Mouse (Mus musculus): ENCODE measurements at regions not wholly inside any gene's neighbourhood (a gene's known extent, or its start where the extent isn't known, plus 50 kb on each side); places are given as distances from the start of the nearest gene placed in this dataset.

DNA sequence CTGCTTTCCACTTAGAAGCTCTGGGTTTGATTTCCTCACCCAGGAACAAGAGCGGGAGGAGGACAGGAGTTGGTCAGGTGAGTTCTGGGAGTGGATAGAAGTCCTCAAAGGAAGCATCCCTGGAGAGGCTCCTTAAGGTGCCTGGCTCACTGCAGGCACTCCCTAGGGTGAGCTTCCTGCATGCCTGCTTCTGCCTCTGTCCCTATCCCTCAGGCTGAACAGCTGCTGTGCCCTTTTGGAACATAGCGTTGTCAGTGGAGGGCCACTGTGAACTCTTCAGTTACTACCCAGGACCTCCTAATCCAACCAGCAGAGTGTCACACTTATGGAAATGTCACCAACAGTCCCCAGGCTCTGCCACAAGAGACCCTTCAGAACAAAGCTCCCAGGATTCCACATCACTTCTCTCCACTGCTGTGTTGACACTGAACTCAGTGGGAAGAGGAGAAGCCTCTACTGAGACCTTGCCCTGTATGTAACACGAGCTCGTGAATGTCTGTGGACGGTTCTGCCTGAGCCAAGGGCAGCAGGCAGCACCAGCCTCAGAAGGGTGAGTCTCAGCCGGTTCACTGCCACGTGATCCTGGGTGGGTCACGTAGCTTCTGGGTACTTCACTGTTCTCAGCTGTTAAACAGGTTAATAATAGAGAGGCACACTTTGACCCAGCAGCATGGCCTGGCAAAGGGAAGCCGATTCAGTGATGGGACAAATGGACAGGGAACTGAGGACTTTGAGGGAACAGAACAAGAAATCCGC, 86.7 kb upstream of the 1700016C15Rik start:
- Histone ChIP-seq H3K4me2 (replicated peaks; ENCODE audit: low read depth, low read length, severe bottlenecking) (no peak overlapping the region), H3K4me3 (replicated peaks; ENCODE audit: low read length) (no peak overlapping the region), H3K27ac (replicated peaks; ENCODE audit: low read depth, low read length) (no peak overlapping the region), H3K36me3 (ENCODE audit: control insufficient read depth, insufficient read depth, low read length) (no peaks in the 10 kb centered on the region), H3K4me1 (ENCODE audit: control insufficient read depth, insufficient read depth, low read length) (peaks cover 9% of the 10 kb centered on the region), H3K27me3 (ENCODE audit: control insufficient read depth, insufficient read depth, low read length) (no peaks in the 10 kb centered on the region), H3K9ac (ENCODE audit: low read depth, low read length, severe bottlenecking) (no peak overlapping the region), H3K9me3 (ENCODE audit: control insufficient read depth, low read length) (no peaks in the 10 kb centered on the region)
- ATAC-seq (ENCODE audit: low FRiP score, low read depth) (peak; percentile 29; the same call in 1 of the 2 replicates), DNase-seq (ENCODE audit: low spot score) (no peak)
- TF ChIP-seq POLR2A (IDR thresholded peaks at IDR 0.05; ENCODE audit: borderline replicate concordance, extremely low read depth, insufficient read depth, insufficient read length), result no peak
- 60% methylated on average over 10 of the region's 10 CpGs for WGBS

DNA sequence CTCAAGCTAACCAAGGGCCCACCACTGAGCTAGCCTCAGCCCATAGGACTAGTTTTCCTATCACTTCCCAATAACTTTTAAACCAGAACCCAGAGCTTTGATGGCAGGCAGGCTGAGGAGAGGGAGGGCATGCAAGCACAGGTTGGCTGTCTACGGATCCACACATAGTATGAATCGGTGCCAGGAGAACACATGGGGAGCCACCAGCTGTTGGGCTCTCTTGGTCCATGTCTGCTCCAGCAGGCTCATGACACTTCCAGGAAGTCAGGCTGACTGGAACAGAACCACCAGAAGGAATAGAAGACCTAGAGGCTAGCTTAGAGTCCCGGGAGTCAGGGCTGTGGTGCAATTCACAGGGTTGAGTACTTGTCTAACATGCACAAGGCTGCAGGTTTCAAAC, 86.0 kb upstream of the 1700016C15Rik start:
- H3K4me2 ChIP-seq (replicated peaks; ENCODE audit: low read depth, low read length, severe bottlenecking), result no peak overlapping the region
- no peaks in the 10 kb centered on the region for H3K9me3 ChIP-seq (ENCODE audit: control insufficient read depth, low read length)
- no peak overlapping the region for H3K27ac ChIP-seq (replicated peaks; ENCODE audit: low read depth, low read length)
- peaks cover 9% of the 10 kb centered on the region for H3K4me1 ChIP-seq (ENCODE audit: control insufficient read depth, insufficient read depth, low read length)
- no peak for DNase-seq (ENCODE audit: low spot score)
- no peak overlapping the region for H3K4me3 ChIP-seq (replicated peaks; ENCODE audit: low read length)
- WGBS, result 85% methylated on average over 3 of the region's 3 CpGs
- no peak for TF ChIP-seq POLR2A (IDR thresholded peaks at IDR 0.05; ENCODE audit: borderline replicate concordance, extremely low read depth, insufficient read depth, insufficient read length)
- no peaks in the 10 kb centered on the region for H3K27me3 ChIP-seq (ENCODE audit: control insufficient read depth, insufficient read depth, low read length)
- no peak overlapping the region for H3K9ac ChIP-seq (ENCODE audit: low read depth, low read length, severe bottlenecking)
- no peaks in the 10 kb centered on the region for H3K36me3 ChIP-seq (ENCODE audit: control insufficient read depth, insufficient read depth, low read length)
- ATAC-seq (ENCODE audit: low FRiP score, low read depth), result no peak

- no peak overlapping the region for H3K9ac ChIP-seq (ENCODE audit: low read depth, low read length, severe bottlenecking)
- no peak for ATAC-seq (ENCODE audit: low FRiP score, low read depth)
- 83% methylated on average over 4 of the region's 4 CpGs for WGBS
Observed at GRCm38 (mm10) chr1:177644214-177644613, 85.4 kb upstream of the 1700016C15Rik start.

DNA sequence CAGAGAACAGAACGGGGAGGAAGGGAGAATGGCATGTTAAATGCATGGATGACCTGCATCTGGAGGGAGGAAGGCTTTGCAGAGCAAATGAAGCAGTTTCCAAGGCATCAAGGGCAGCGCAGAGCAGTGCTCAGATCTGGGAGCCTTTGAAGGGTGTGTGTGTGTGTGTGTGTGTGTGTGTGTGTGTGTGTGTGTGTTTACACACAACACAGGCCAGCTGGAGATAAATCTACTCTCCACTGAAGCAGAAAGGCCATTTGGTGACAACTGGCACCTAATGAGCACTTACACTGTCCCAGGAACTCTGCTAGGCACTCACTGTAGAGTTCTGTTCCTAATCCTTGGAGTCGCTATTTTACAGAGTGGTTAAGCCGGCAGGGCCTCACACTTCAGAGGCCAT, 84.3 kb upstream of the 1700016C15Rik start:
- H3K27me3 ChIP-seq (ENCODE audit: control insufficient read depth, insufficient read depth, low read length), result no peaks in the 10 kb centered on the region
- no peak overlapping the region for H3K9ac ChIP-seq (ENCODE audit: low read depth, low read length, severe bottlenecking)
- H3K27ac ChIP-seq (replicated peaks; ENCODE audit: low read depth, low read length), result no peak overlapping the region
- DNase-seq (ENCODE audit: low spot score), result no peak
- no peak for ATAC-seq (ENCODE audit: low FRiP score, low read depth)
- no peak overlapping the region for H3K4me2 ChIP-seq (replicated peaks; ENCODE audit: low read depth, low read length, severe bottlenecking)
- H3K9me3 ChIP-seq (ENCODE audit: control insufficient read depth, low read length), result no peaks in the 10 kb centered on the region
- no peaks in the 10 kb centered on the region for H3K36me3 ChIP-seq (ENCODE audit: control insufficient read depth, insufficient read depth, low read length)
- no peak for TF ChIP-seq POLR2A (IDR thresholded peaks at IDR 0.05; ENCODE audit: borderline replicate concordance, extremely low read depth, insufficient read depth, insufficient read length)
- WGBS, result 54% methylated on average over 4 of the region's 4 CpGs
- no peak overlapping the region for H3K4me3 ChIP-seq (replicated peaks; ENCODE audit: low read length)
- H3K4me1 ChIP-seq (ENCODE audit: control insufficient read depth, insufficient read depth, low read length), result peaks cover 4% of the 10 kb centered on the region

More at GRCm38 (mm10) chr1:177644214-177644613, 85.4 kb upstream of the 1700016C15Rik start:
- Histone ChIP-seq H3K36me3 (ENCODE audit: control insufficient read depth, insufficient read depth, low read length) (no peaks in the 10 kb centered on the region), H3K9me3 (ENCODE audit: control insufficient read depth, low read length) (no peaks in the 10 kb centered on the region), H3K4me2 (replicated peaks; ENCODE audit: low read depth, low read length, severe bottlenecking) (no peak overlapping the region), H3K27me3 (ENCODE audit: control insufficient read depth, insufficient read depth, low read length) (no peaks in the 10 kb centered on the region), H3K4me1 (ENCODE audit: control insufficient read depth, insufficient read depth, low read length) (peaks cover 9% of the 10 kb centered on the region), H3K27ac (replicated peaks; ENCODE audit: low read depth, low read length) (no peak overlapping the region), H3K4me3 (replicated peaks; ENCODE audit: low read length) (no peak overlapping the region)
- no peak for DNase-seq (ENCODE audit: low spot score)
- TF ChIP-seq POLR2A (IDR thresholded peaks at IDR 0.05; ENCODE audit: borderline replicate concordance, extremely low read depth, insufficient read depth, insufficient read length), result no peak

DNA sequence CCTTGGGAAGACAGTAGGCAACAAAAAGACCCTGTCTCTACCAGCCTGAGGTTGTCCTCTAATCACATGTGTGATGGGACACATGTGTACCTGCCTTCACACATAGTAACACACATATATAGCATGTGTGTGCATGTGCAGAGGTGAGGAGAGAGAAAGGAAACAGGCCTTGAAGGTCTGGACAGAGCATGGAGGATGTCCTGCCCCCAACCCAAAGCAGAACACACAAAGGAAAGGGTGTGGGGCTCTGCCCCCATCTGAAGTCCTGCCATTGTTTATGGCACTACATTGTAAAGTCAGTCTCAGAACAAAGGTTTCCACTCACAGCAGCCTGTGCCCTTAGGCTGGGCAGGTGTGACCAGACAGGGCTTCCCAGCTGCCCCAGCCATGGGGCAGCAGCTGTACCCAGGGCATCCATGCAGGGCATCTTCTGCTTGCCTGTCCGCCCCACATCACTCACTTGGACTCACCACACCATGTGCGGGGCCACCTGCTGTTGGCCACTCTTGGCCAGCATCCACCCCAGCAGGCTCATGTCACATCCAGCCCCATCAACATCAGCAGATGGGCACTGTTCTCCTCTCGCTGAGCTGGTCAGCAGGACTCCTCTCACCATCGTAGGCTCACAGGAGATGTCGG, 83.6 kb upstream of the 1700016C15Rik start:
- DNase-seq (ENCODE audit: low spot score) (no peak), ATAC-seq (ENCODE audit: low FRiP score, low read depth) (no peak)
- 86% methylated on average over 5 of the region's 5 CpGs for WGBS
- no peaks in the 10 kb centered on the region for H3K9me3 ChIP-seq (ENCODE audit: control insufficient read depth, low read length)
- H3K9ac ChIP-seq (ENCODE audit: low read depth, low read length, severe bottlenecking), result no peak overlapping the region
- no peak for TF ChIP-seq POLR2A (IDR thresholded peaks at IDR 0.05; ENCODE audit: borderline replicate concordance, extremely low read depth, insufficient read depth, insufficient read length)
- H3K27ac ChIP-seq (replicated peaks; ENCODE audit: low read depth, low read length), result no peak overlapping the region
- H3K4me1 ChIP-seq (ENCODE audit: control insufficient read depth, insufficient read depth, low read length), result no peaks in the 10 kb centered on the region; the same call in 1 of the 2 replicates
- no peak overlapping the region for H3K4me2 ChIP-seq (replicated peaks; ENCODE audit: low read depth, low read length, severe bottlenecking)
- no peaks in the 10 kb centered on the region for H3K27me3 ChIP-seq (ENCODE audit: control insufficient read depth, insufficient read depth, low read length)
- no peak overlapping the region for H3K4me3 ChIP-seq (replicated peaks; ENCODE audit: low read length)
- no peaks in the 10 kb centered on the region for H3K36me3 ChIP-seq (ENCODE audit: control insufficient read depth, insufficient read depth, low read length)
